Mouse (Mus musculus) cerebral cortex, adult 2 months (tissue): ENCODE data around the gene Ormdl3.

ENCODE experiments used
- WGBS: fragments of 180-500 bp; shearing (Covaris S2); methylation state at CpG from one replicate; pipeline ENCODE4 v1.1.7; 2018; 5-methylcytosine and 5-hydroxymethylcytosine counted together

Ormdl3 gene

DNA sequence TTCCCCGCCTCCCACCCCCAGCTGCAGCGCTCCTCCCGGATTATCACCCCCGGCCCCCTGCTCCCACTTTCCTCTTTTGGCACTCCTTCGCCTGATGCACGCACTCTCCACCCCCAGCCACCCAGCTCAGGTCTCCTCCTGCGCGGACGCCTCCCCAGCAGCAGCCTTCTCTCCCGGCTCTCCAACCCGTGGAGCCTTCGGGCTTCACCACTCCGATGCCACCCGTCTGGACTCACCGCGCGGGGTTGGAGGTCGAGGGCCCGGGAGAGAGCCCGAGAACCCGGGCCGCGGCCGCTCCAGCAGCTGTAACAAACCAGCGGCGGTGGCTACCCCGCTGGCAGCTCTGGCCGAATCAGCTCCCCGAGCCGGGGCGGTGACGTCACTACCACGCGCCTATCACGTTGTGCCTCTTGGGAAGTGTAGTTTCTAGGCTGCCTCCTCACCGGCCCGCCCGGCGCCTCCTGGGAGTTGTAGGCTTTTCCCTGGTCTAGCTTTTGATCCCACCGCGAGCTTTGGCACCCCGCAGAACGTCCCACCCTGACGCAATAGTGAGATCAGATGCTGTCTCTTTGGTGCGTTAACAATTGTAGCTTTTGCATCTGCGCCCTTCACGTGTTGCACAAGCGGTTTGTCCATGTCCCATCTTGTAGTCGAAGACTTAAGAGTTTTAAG, at the start of gene Ormdl3:
Gene Ormdl3, minus strand, starts transcription at position 477 of the 672 bp plus-strand sequence.
- 1% methylated on average over 49 of the region's 49 CpGs for WGBS

DNA sequence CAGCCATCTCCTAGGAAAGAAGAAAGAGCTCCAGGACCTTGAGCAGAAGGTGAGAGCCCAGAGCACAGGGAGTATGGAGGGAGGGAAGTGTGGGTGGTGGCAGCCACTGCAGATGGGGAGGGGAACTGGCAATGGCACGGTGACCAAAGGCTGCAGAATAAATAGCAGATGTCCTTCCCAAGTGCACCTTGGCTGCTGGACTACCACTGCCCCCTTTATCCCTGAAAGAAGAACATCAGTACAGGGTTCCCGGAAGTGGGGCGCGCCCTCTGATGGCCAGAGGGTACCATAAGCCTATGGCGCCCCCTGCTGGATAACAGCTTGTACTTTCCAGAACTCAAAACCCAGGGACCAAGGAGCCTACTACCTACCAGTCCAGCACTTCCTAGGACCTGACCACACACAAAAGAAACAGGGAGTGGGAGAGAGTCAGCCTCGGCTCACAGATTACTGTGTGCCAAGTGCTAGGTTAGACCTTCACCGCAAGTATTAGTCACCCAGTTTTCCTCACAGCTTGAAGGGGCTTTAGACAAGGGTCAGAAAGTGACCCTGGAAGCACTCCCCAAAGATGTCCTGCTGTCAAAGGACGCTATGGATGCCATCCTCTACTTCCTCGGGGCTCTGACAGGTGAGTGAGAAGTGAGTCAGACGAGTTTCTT, 48.3 kb upstream of the Ormdl3 start:
- WGBS = 34% methylated on average over 10 of the region's 10 CpGs

DNA sequence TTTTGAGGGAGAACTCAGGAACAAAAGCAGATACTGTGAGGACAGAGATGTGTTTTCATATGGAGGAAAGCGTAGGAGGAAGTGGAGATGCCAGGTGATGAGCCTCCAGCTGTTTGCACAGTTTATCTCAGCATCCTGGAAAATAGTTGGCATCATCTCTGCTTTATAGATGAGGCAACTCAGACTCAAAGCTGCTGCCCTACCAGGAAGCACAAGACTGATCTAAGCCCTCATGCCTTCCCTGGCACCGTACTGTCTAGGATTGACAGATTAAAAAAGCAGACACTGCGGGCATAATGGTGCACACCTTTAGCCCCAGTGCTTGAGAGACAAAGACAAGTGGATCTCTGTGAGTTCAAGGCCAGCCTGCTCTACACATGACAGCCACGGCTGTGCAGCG, 43.5 kb upstream of the Ormdl3 start:
- 85% methylated on average over 5 of the region's 5 CpGs for WGBS

DNA sequence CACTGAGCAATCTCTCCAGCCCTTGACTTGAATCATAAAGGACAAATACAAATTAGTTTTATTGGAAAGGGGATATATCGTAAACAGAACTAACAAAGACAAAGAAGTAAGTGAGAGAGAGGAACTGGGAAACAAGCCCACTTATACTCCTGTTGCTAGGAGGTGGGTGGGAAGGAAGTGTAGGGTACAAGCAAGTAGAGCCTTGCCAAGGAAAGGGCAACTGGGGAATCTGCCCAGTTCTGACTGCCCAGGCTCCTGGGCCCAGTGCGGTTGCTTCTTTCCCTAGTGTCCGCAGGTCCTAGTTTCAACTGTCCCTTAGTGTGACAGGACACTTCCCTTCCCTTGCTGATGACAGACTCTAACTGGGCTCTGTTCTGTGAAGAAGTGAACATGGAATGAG, 41.5 kb upstream of the Ormdl3 start:
- 62% methylated on average over 3 of the region's 3 CpGs for WGBS

DNA sequence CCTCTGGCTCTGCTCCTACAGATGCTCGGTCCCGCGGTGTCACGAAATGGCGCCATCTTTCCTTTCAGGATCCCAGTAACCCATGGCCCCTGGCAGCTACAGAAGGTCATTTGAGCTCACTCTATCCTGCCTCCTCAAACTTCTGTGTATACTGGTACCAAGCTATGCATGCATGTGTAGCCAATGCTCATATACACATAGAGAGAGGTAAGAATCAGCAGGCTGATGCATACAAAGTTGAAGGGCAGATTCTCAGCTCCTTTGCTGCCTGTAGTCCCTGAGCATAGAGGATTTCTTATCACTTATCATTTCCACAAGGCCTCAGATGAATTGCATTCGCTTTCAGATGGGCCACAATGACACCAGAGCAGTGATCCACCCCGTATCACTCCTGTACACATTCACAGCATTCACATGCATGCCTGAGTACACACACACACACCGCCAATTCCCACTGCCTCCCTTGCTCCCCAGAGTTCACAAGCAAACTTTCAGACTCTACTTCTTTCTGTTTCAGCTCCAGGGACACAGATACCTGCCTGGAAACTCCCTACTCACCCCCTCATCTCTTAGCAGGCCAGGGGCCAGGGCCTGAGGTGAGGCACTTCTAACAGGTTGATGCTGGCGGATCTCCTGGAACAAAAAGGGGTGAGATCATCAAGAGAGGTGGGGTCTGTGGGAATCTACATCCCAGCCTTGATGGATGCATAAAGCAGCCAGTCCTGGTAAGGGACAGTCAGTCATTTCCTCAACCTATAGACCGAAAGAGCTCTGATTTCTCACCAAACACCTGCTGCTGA, 38.6 kb upstream of the Ormdl3 start, which contains the start of the genes Gm12355 and Gsdma3:
Gene Gm12355, minus strand, starts transcription at position 51 of the 800 bp plus-strand sequence.
Gene Gsdma3, plus strand, starts transcription at position 750 of the 800 bp plus-strand sequence.
- 92% methylated on average over 10 of the region's 10 CpGs for WGBS

DNA sequence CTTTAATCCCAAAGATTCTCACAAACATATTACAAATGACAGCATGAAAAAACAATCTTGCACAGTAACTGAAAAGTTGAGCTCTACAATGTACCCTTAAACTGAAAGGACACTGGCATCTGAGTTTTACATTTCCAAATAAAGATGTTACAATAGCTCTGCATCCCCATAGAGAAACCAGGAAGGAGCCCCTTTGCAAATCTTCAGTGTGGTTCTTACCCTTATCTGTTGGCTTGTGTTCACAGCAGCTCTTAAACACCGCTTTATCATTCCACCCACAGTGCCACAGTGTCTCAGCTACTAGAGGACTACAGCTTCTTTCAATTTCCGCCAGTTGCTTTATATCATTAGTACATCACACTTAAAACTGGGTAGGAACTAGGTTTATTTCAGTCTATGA, 37.2 kb upstream of the Ormdl3 start:
- 64% methylated on average over 2 of the region's 2 CpGs for WGBS

DNA sequence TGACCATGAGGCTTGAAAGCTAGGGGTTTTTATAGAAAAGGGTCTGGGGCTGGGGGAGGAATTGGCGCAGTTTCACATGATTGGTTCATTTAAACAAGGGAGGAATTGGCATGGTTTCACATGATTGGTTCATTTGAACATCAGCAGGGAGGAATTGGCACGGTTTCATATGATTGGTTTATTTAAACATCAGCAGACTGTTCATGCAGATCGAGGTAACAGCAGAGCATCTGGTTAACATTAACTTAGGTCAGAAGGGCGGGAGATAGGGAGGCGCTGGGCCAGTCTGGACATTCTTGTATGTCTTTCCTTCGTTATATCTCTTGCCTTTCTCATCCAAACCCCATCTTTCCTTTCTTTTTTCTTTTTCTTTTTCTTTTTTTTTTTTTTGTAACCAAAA, 36.8 kb upstream of the Ormdl3 start:
- 84% methylated on average over 6 of the region's 6 CpGs for WGBS

DNA sequence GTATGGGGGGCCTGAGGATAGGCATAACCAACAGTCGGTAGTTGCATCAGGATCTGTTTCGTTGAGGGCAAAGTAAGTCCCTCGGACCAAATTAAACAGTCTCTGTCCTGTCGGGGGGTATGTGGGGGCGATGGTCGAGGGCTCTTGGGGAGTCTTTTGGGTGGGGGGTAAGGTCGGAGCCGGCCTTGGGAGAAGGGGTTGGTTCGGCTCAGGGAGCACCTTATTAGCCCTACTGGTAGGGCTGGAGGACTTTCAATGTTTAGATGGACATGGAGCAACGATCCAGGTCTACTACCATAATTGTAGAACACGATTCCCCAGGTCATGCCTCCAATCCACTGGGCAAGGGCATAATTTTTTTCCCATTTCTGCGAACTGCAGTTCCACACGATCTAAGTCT, 33.6 kb upstream of the Ormdl3 start:
- 93% methylated on average over 13 of the region's 13 CpGs for WGBS

DNA sequence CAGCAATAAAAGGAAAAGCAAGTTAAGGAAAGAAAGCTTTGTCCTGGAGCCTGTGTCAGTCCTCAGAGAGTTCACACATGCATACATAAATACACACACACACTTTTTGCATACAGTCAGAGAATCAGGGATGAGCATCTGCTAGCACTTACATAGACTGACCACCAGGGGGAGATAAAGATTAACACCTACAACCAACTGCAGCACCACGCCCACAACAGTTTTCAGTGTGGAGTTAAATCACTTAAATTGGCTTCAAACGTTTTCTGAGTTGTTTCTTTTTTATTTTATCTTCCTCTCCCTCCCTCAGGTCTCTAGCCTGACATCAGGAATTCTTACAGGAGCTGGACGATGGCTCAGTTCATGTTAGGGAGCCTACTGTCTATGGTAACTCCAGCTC, 19.6 kb upstream of the Ormdl3 start:
- 3% methylated on average over 3 of the region's 3 CpGs for WGBS

DNA sequence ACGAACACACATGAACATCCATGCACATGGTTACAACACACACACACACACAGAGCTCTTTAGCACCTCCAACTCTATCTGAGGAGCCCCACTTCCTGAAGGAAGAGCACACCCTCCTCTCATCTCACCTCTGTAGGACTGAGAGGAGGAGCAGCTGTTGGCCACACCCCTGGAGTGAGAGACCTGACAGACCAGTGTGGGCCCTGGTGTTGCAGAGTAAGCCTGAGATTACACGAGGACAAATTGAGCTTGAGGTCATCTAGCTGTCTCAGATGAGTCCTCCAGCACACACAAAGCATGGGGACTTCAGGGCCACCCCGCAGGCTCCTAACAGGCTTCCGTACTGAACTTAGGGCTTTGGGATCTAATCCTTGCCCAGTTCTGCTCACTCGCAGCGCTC, 17.7 kb upstream of the Ormdl3 start:
- 80% methylated on average over 6 of the region's 6 CpGs for WGBS

DNA sequence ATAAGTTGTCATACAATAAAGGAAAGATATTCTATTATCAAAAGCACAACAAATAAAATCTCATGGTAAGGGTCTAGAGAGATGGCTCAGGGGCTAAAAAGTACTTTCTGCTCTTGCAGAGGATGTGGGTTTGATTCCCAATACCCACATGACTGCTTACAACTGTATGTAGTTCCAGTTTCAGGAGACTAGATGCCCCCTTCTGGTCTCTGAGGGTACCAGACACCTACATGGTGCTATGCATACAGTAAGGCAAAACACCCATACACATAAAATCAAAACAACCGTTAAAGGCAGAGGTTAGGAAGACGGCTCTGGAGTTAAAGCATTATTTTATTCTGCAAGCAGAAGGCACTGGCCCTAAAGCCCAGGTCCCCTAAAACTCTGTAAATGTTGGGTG, 16.8 kb upstream of the Ormdl3 start:
- 88% methylated on average over 2 of the region's 2 CpGs for WGBS

DNA sequence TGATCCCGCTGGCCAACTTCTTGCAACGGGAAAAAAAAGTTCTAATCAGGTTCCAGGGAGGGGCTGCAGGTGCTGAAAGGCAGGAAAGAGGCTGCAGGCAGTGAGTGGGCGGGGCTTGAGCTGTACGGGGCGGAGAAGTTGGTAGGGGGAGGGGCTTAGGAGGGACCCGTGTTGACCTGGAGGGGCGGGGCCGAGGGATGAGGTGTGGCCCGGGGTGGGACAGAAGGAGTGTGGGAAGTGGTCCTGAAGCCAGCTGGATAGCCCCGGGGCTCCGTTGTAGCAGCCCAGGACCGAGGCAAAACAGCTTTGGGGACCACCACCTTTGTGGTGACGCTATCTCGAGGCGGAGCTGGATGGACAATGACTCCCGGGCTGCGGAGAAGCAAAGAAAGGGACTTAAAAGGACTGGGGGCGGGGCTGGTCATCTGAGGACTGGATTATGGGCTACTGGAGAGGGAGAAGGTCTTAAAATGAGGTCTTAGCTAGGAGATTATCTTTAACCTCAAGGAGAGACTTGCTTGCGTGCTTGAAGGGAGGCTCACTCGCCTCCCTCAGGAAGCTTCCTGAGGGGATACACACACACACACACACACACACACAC, 15.0 kb upstream of the Ormdl3 start:
- 6% methylated on average over 20 of the region's 20 CpGs for WGBS

DNA sequence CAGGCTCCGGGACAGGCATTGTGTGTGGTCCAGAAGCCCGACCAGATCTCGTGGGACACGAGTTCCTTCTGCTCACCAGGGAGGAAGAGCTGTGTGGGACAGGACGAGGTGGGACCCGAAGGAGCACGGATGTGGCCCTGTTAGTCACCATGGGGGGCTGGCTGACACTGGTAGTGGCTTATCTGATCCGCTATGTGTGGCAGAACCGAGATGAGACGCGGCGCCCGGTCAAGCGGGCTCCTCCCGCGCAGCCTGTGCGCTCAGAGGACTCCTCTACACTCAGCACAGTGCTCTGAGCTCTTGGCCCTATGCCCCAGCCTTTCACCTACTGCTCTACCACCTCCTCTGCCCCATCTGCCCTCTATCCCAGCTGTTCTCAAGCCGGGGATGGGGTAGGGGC, 12.1 kb upstream of the Ormdl3 start:
- WGBS = 33% methylated on average over 18 of the region's 18 CpGs

DNA sequence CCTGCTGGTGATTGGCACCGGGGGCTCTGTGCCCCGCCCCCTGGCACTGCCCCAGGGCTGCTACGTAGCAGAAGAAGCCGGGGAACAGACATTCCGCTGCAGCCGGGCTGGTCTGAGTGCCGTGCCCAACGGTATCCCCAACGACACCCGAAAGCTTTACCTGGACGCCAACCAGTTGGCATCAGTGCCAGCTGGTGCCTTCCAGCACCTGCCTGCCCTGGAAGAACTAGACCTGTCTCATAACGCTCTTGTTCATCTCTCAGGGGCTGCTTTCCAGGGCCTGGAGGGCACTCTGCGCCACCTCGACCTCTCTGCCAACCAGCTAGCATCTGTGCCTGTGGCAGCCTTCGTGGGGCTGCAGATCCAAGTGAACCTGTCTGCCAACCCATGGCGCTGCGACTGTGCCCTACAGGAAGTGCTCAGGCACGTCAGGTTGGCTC, 11.7 kb upstream of the Ormdl3 start:
- WGBS = 27% methylated on average over 18 of the region's 18 CpGs

DNA sequence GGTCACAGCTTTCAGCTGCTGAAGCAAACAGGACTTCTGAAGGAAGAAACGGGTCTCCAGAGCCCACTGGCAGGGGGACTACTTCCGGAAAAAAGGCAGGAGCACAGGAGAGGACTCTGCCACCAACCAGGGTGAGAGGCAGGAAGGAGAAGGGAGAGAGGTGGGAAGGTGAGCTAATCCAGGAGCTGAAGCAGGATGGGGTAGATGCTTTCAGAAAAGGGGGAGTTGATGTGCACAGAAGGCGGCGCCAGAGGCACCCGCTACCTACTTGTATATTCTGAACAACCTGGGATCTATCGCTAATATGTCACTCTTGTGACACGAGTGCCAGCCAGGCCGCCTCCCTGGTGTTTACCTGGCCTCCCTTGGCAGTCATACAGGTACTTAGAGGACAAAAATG, 10.8 kb upstream of the Ormdl3 start, which contains the start of gene Lrrc3c:
Gene Lrrc3c, plus strand, starts transcription at position 301 of the 400 bp plus-strand sequence.
- 89% methylated on average over 8 of the region's 8 CpGs for WGBS

DNA sequence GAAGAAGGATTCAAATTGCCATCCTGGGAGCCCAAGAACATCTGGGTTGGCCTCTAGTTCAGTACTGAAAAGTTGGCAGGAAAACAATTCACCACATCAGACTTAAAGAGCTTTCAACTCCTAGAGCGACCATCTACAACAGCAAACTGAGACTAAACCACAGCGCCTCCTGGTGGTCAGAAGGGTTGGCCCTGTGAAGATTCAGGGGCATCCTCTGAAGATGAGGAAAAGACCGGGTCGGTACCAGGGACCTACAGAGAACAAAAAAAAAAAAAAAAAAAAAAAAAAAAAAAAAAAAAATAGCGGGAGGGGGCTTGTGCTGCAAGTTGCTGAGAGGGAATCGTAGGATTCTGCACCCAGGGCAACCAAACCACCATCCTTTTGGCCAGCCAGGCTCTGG, 10.2 kb upstream of the Ormdl3 start:
- 29% methylated on average over 6 of the region's 6 CpGs for WGBS

DNA sequence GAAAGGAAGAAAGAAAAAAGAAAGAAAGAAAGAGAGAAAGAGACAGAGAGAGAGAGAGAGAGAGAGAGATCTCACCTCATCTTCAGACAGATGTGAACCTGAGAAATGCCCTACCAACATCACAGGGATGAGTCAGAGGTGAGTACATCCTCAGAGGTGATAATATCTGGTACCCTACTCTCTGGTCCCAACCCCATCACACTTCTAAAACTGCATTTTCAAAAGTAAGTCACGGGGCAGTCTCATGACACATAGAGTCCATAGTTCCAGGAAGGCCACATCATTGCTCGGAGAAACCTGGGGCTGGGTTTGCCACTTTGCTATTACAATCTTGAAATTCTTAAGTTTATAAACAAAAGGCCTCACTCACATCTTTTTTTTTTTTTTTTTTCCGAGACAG, 8.8 kb upstream of the Ormdl3 start:
- WGBS = 79% methylated on average over 3 of the region's 3 CpGs

DNA sequence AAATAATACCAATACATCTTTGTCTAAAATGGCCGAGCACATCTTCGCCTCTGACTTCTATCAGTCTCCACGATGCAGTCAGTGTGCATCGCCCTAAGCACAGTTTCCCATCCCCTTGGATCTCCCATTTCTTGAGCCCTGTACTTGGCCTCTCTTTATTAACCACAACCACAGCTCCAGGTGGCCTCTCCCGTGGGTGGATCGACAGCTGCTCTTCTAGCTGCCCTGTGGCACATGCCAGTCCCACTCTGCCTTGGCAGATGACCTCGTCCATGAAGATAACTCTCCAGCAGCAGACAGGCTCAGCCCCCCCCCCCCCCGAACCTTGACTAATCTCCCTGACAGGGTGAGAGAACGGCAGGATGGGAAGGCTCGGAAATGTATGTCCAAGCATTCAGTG, 8.3 kb upstream of the Ormdl3 start:
- WGBS = 83% methylated on average over 10 of the region's 10 CpGs

DNA sequence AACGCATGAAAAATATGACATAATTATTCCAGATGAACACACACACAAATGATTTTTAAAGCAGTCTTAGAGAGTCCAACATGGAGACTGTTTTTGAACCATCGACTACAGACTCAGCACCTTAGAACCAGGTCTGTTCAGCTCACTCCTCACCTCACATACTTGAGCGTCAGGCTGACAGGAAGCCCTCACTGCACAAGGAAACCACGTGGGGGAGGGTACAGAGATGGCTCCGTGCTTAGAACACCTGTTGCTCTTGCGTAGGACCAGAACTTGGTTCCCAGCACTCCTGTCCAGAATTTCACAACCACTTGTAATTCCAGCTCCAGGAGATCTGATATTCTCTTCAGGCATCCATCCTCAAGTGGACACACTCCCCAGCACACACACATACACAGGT, 7.9 kb upstream of the Ormdl3 start:
- 78% methylated on average over 6 of the region's 6 CpGs for WGBS

DNA sequence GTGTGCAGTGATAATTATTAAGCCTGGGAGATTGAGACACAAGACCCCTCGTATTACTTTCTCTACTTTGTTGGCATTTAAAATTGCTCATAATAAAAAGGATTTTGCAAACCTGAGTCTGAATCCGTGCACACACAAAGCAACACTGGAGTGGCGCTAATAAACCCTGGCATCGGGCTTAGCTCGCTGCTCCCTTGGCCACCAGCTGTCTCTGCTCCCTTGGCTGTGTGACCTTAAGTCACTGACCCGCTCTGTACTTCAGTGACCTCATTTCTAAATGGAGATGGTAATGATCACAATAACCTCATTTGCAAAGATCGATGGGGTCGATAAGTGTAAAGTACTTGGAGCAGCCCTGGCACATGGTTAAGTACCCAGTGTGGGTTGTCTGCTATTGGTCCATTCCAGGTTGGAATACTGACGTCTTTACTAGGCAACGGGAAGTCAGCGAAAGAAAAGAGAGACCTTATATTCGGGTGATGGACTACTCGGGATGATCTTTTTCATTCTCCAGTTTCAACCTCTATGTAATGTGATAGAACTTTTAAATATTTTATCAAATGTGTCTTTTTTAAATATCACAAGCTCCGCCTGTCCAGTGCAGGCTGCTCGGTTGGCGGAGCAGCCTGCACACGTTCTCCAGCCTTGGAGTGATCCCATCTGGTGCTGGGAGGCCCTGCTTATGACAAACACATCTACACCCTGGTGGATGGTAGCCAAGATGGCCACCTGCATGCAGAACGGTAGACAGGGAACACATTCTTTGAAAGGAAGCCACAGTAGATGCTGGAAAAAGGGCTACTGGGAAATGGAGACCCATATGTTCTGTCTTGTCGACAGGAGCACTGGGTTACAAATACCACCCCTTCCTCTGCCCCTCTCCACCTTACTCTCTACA, 3.6 kb upstream of the Ormdl3 start:
- WGBS = 66% methylated on average over 19 of the region's 19 CpGs

DNA sequence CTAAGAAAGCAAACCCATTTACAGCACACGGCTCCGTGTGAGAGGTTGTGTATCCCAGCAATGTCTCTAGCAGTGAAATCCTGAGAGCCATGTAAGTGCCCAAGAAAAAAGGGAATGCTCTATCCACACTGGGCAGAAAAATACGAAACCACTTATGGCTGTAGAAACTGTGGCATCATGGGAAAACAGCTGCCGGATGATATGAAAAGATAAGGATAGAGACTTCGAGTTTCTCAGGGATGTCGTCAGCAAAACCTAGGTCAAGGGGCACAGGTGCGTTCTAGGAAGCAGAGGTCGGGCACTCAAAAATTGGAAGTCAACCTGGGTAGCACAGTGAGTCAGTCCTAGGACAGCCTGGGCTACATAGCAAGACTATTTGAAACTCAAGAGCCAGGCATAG, 2.1 kb upstream of the Ormdl3 start:
- WGBS = 80% methylated on average over 8 of the region's 8 CpGs
